Mouse (Mus musculus): ENCODE results near the gene Tigd4. TPM values are rescaled to one million over a fixed set of nuclear protein-coding genes. Genes with fewer than 3 reads are reported as not detected.

Gene Tigd4
- polyA plus RNA-seq, 1 experiment: 0.04 TPM

DNA sequence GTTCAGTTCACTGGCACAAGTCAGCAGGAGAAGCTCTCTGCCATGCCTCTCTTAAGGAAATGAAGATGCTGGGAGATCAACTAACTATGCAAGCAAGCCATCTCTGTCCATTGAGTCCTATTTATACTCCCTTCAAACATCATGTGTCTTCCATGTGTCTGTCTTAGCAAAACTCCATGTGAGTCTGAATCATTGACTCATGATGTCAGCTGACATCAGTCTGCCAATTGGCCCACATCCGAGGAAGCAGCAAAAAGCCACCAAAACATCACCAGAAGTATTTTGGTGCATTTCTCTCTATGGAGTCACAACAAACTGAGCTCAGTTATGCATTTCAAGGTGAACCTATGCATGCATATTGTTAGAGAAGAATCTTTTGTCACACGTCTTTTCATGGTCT lies 48.0 kb downstream of the Tigd4 start:
- H3K4me1 ChIP-seq (ENCODE audit: control insufficient read depth, insufficient read depth, insufficient read length, low read length): peaks cover 25% of the 10 kb centered on the region
- no peaks in the 10 kb centered on the region for H3K36me3 ChIP-seq (ENCODE audit: control insufficient read depth, insufficient read depth, low read length)
- H3K4me3 ChIP-seq (ENCODE audit: low read depth, low read length): no peak overlapping the region
- H3K27me3 ChIP-seq (ENCODE audit: control insufficient read depth, insufficient read depth, low read length): no peaks in the 10 kb centered on the region
- TF ChIP-seq CTCF (IDR thresholded peaks at IDR 0.05; ENCODE audit: extremely low read depth, insufficient read length, insufficient replicate concordance, low read depth, low read length) (no peak), POLR2A (IDR thresholded peaks at IDR 0.05; ENCODE audit: low read depth, low read length) (no peak)
- 89% methylated on average over 2 of the region's 2 CpGs for WGBS
- no peak overlapping the region for H3K27ac ChIP-seq (ENCODE audit: insufficient read depth, low read depth, low read length)

DNA sequence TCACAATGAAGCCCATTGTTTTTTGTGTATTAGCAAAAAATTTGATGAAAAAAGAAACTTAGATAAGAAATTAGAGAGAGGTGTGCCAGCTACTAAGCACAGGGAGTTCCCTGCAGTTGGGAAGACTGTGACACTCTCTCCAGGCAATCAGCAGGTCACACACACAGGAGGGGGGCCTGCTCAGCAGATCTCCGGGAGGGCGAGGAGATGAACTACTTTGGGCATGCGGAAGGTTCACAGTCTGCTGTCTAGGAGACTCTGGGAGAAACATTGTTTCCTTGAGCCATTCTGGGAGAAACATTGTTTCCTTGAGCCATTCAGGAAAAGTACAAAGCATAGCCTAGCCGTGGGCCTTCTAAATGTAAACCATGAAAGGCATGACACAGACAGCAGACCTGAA lies 49.6 kb downstream of the Tigd4 start:
- Histone ChIP-seq H3K4me3 (ENCODE audit: low read depth, low read length) (no peak overlapping the region), H3K4me1 (ENCODE audit: control insufficient read depth, insufficient read depth, insufficient read length, low read length) (peaks cover 26% of the 10 kb centered on the region), H3K27ac (ENCODE audit: insufficient read depth, low read depth, low read length) (no peak overlapping the region), H3K27me3 (ENCODE audit: control insufficient read depth, insufficient read depth, low read length) (no peaks in the 10 kb centered on the region), H3K36me3 (ENCODE audit: control insufficient read depth, insufficient read depth, low read length) (no peaks in the 10 kb centered on the region)
- no peak for TF ChIP-seq POLR2A (IDR thresholded peaks at IDR 0.05; ENCODE audit: low read depth, low read length)
- TF ChIP-seq CTCF (IDR thresholded peaks at IDR 0.05; ENCODE audit: extremely low read depth, insufficient read length, insufficient replicate concordance, low read depth, low read length): no peak
- 91% methylated on average over 4 of the region's 4 CpGs for WGBS

DNA sequence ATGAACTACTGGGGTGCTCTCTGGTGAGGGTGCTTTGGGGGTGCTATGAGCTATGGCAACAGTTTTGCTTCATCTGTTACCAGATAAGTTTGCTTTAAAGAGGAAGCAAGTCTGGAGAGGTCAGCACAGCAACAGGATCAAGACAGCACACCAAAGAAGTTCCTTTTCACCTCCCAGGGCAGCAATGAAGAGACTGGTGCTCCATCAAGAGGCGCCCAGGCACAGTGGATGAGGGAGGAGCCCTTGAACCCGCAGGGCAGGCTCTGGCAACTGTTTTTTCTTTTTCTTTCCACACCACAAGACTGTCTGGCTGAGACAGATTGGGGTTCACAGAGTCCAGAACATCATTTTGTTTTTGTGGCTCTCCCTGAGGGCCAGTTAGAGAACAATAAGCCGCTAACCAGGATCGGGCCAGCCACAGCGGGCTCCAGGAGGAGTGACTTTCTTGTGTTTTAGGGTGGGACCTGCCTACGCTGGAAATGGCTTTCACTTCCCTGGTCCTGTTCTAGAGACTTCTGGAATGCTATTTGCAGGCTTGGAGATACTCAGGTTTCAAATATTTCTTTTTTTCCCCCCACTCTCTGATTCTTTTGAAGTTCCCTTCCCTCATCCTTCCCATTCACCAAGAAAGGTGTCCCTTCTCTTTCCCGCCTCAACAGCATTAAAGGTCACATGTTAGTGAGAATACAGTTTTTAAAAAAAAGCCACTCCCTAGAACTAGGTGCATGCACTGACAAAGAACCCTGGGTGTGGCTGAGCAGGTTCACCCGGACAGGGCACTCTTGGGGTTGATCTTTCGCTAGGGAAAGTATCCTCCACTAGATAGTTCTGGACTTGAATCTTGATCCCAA lies 52.0 kb downstream of the Tigd4 start:
- peak overlapping the region; percentile 79 for H3K27ac ChIP-seq (ENCODE audit: insufficient read depth, low read depth, low read length)
- peaks cover 11% of the 10 kb centered on the region; the same call in 1 of the 2 replicates for H3K4me1 ChIP-seq (ENCODE audit: control insufficient read depth, insufficient read depth, insufficient read length, low read length)
- no peak overlapping the region for H3K4me3 ChIP-seq (ENCODE audit: low read depth, low read length)
- 39% methylated on average over 9 of the region's 9 CpGs for WGBS
- H3K27me3 ChIP-seq (ENCODE audit: control insufficient read depth, insufficient read depth, low read length): no peaks in the 10 kb centered on the region
- H3K36me3 ChIP-seq (ENCODE audit: control insufficient read depth, insufficient read depth, low read length): no peaks in the 10 kb centered on the region
- TF ChIP-seq POLR2A (IDR thresholded peaks at IDR 0.05; ENCODE audit: low read depth, low read length) (no peak), CTCF (IDR thresholded peaks at IDR 0.05; ENCODE audit: extremely low read depth, insufficient read length, insufficient replicate concordance, low read depth, low read length) (no peak)

DNA sequence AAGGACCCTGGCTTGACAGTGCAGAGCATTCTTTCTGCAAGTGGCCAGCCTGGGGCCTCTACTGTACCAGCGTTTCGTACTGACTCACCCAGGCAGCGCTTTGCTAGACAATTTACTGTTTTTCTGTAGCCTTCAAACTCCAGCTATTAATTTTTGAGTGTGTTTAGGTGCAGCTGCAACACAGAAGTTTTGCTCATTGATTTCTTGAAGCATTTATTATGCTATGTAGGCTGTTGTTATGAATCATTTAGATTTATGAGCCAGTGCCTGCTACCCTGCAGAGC lies 52.6 kb downstream of the Tigd4 start:
- H3K4me3 ChIP-seq (ENCODE audit: low read depth, low read length): no peak overlapping the region
- WGBS: 67% methylated on average over 3 of the region's 3 CpGs
- H3K4me1 ChIP-seq (ENCODE audit: control insufficient read depth, insufficient read depth, insufficient read length, low read length): peaks cover 11% of the 10 kb centered on the region; the same call in 1 of the 2 replicates
- peak overlapping the region; percentile 79 for H3K27ac ChIP-seq (ENCODE audit: insufficient read depth, low read depth, low read length)
- H3K27me3 ChIP-seq (ENCODE audit: control insufficient read depth, insufficient read depth, low read length): no peaks in the 10 kb centered on the region
- H3K36me3 ChIP-seq (ENCODE audit: control insufficient read depth, insufficient read depth, low read length): no peaks in the 10 kb centered on the region
- no peak for TF ChIP-seq CTCF (IDR thresholded peaks at IDR 0.05; ENCODE audit: extremely low read depth, insufficient read length, insufficient replicate concordance, low read depth, low read length)
- no peak for TF ChIP-seq POLR2A (IDR thresholded peaks at IDR 0.05; ENCODE audit: low read depth, low read length)

DNA sequence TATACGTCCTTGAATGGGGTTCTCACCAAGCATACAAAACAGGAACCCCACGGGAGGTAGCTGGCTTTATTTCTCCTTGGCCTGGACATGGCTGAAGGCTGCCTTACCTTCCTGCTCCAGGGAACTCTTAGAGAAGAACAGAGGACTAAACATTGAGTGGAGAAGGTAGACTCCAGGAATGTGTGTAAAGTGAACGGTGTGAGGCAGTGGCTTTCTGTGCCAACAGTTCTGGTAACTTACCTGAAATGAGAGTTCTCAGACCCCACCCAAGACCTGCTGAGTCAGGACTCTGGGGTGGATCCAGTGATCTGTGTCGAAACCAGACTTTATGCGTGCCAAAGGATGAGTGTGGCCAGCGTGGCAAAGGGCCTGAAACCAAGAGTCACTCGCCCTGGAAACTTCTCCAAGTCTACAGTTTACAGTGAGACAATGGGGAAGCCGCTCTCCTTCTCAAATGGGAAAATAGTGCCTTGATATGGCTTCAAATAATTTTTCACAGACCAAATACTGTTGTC lies 53.0 kb downstream of the Tigd4 start:
- 53% methylated on average over 8 of the region's 8 CpGs for WGBS
- Histone ChIP-seq H3K27ac (ENCODE audit: insufficient read depth, low read depth, low read length) (peak overlapping the region; percentile 79), H3K4me3 (ENCODE audit: low read depth, low read length) (no peak overlapping the region), H3K4me1 (ENCODE audit: control insufficient read depth, insufficient read depth, insufficient read length, low read length) (peaks cover 11% of the 10 kb centered on the region; the same call in 1 of the 2 replicates), H3K27me3 (ENCODE audit: control insufficient read depth, insufficient read depth, low read length) (no peaks in the 10 kb centered on the region), H3K36me3 (ENCODE audit: control insufficient read depth, insufficient read depth, low read length) (no peaks in the 10 kb centered on the region)
- TF ChIP-seq CTCF (IDR thresholded peaks at IDR 0.05; ENCODE audit: extremely low read depth, insufficient read length, insufficient replicate concordance, low read depth, low read length): no peak
- no peak for TF ChIP-seq POLR2A (IDR thresholded peaks at IDR 0.05; ENCODE audit: low read depth, low read length)

Other genes with a start within 250 kb of the Tigd4 start
- gene Fhdc1, start 113.1 kb upstream of the Tigd4 start, polyA plus RNA-seq (2012; rRNA removed): 1.3 and 2.0 TPM in 2 replicates
- gene Arfip1, start 10.9 kb upstream of the Tigd4 start, polyA plus RNA-seq (2012; rRNA removed): 4.5 and 5.6 TPM in 2 replicates
- gene Tmem154, start 72.6 kb downstream of the Tigd4 start, polyA plus RNA-seq (2012; rRNA removed): 1.5 and 2.0 TPM in 2 replicates
- gene Fbxw7, start 221.7 kb downstream of the Tigd4 start, polyA plus RNA-seq (2012; rRNA removed): 0.61 and 1.3 TPM in 2 replicates

Data from small intestine, adult 2 months (tissue).